Comparison of ENCODE assay signal across 18 mouse cellular contexts in genomic region chr3:28388540-28388939, GRCm38 (mm10).
"Had no signal": no experiment of that assay in that cellular context is flagged by ENCODE, and none has a peak within 500 bp of the region (broad histone marks: within the 10 kb centered on the region; RNA-seq: fewer than 3 reads in every experiment).

No protein-coding gene starts in this region.

- ATAC-seq: midbrain, embryonic 15.5 days had no signal

- H3K4me3 ChIP-seq: kidney, embryonic 15.5 days; limb, embryonic 13.5 days; liver, embryonic 15.5 days; megakaryocyte, embryonic 14.5 days; midbrain, embryonic 15.5 days; neural tube, embryonic 13.5 days had no signal

- H3K27ac ChIP-seq: kidney, embryonic 15.5 days; limb, embryonic 13.5 days; liver, embryonic 15.5 days; macrophage; midbrain, embryonic 15.5 days; neural tube, embryonic 13.5 days had no signal

- H3K4me2 ChIP-seq: kidney, embryonic 15.5 days; limb, embryonic 13.5 days; liver, embryonic 15.5 days; midbrain, embryonic 11.5 days; midbrain, embryonic 15.5 days; neural tube, embryonic 13.5 days had no signal

- H3K9me3 ChIP-seq: kidney, embryonic 15.5 days; liver, embryonic 15.5 days; megakaryocyte, embryonic 14.5 days; midbrain, embryonic 15.5 days; neural tube, embryonic 13.5 days had no signal

- H3K27me3 ChIP-seq: kidney, embryonic 15.5 days; limb, embryonic 13.5 days; liver, embryonic 15.5 days; megakaryocyte, embryonic 14.5 days; midbrain, embryonic 15.5 days; neural tube, embryonic 13.5 days had no signal

- H3K4me1 ChIP-seq: kidney, embryonic 15.5 days; limb, embryonic 13.5 days; liver, embryonic 15.5 days had no signal

- DNase-seq: kidney, postnatal 14 days; layer of hippocampus, postnatal 36 days; left cerebral cortex, postnatal 4 days; lung, adult 2 months; lung, postnatal 10 days; retina, postnatal 1 day; right cerebral cortex, postnatal 4 days; spleen, adult 18-20 months; thymus, adult 18-20 months; thymus, postnatal 14 days had no signal

- H3K36me3 ChIP-seq: kidney, embryonic 15.5 days; limb, embryonic 13.5 days; liver, embryonic 15.5 days; midbrain, embryonic 15.5 days; neural tube, embryonic 13.5 days had no signal

- H3K9ac ChIP-seq: kidney, embryonic 15.5 days; limb, embryonic 13.5 days; liver, embryonic 15.5 days; midbrain, embryonic 15.5 days; neural tube, embryonic 13.5 days had no signal
